9 mouse cellular contexts compared by ENCODE assay signal in the genomic region with DNA sequence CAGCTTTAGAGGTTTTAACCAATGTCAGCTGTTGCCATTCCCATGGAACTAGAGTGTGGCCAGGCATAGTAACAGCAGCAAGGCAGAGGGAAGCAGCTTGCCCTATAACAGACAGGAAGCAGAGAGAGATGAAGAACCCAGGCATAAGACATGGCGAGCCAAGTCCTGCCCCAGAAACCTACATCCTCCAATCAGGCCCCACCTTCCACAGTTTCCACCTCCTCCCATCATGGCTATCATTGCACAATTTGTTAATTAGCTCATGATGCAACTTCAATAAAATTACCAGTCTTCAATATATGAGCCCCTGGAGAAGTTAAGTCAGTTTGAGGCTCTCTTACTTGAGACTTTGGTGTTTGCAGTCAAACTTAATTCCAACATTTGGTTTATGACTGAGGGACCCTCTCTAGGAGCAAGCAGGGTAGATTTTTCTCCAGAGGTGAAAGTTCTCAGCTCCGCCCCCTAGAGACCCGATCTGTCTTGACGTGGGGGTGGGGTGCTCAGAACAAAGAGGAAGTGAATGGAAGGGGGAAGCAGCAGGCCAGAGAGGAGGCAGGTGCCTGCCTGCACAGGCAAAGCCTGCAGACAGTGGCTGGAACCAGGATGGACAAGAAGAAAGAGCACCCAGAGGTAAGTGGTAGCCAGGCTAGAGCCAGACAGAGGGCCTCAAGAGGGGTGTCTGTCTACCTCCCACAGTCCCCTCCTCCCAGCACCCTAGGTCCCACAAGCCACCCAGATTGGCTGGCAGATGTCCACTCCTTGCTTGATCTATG. TPM values are rescaled to one million over a fixed set of nuclear protein-coding genes. Genes with fewer than 3 reads are reported as not detected.
A peak's percentile ranks its signal among the peaks of the same experiment; 100 is the strongest.
DNase-seq lines count a peak whose midpoint lies in the region; ATAC-seq and TF ChIP-seq lines count a peak whose summit lies in the region.
"Had no signal": no experiment of that assay in that cellular context is flagged by ENCODE, and none has a peak within 500 bp of the region (broad histone marks: within the 10 kb centered on the region; RNA-seq: fewer than 3 reads in every experiment).

Pld4 (plus strand) TSS at position 502 of the 773 bp plus-strand sequence.

- no peaks in the 10 kb centered on the region for H3K36me3 ChIP-seq in limb, embryonic 15.5 days
- no peaks in the 10 kb centered on the region for H3K36me3 ChIP-seq in stomach, embryonic 14.5 days (ENCODE audit: control insufficient read depth, insufficient read depth, low read length)
- H3K36me3 ChIP-seq: midbrain, embryonic 12.5 days had no signal

- no peak within 1 kb of the TSS for H3K9ac ChIP-seq in limb, embryonic 15.5 days
- H3K9ac ChIP-seq in stomach, embryonic 14.5 days (replicated peaks; ENCODE audit: low read depth, low read length): no peak within 1 kb of the TSS
- H3K9ac ChIP-seq: midbrain, embryonic 12.5 days had no signal

- no peak within 1 kb of the TSS for H3K4me3 ChIP-seq in lung, adult 2 months (replicated peaks; ENCODE audit: extremely low read depth, low read depth, low read length)
- H3K4me3 ChIP-seq in limb, embryonic 15.5 days: no peak within 1 kb of the TSS
- no peak within 1 kb of the TSS for H3K4me3 ChIP-seq in stomach, embryonic 14.5 days (ENCODE audit: low read depth, low read length)
- H3K4me3 ChIP-seq: midbrain, embryonic 12.5 days had no signal

- H3K27me3 ChIP-seq in limb, embryonic 15.5 days: no peaks in the 10 kb centered on the region
- no peaks in the 10 kb centered on the region for H3K27me3 ChIP-seq in stomach, embryonic 14.5 days (ENCODE audit: control insufficient read depth, insufficient read depth, low read length)
- H3K27me3 ChIP-seq: midbrain, embryonic 12.5 days had no signal

- H3K4me2 ChIP-seq in limb, embryonic 15.5 days: no peak within 1 kb of the TSS
- no peak within 1 kb of the TSS for H3K4me2 ChIP-seq in stomach, embryonic 14.5 days (replicated peaks; ENCODE audit: low read depth, low read length)
- H3K4me2 ChIP-seq: midbrain, embryonic 12.5 days had no signal

- DNase-seq in adrenal gland, adult 18-20 months (ENCODE audit: low spot score in 2 of 2): peak in 1 of 2 experiments; percentile 20
- DNase-seq in adrenal gland, postnatal 25 days: no peak
- DNase-seq in lung, adult 2 months: peak; percentile 5
- no peak for DNase-seq in lung, postnatal 10 days
- DNase-seq in embryo, embryonic 10 days (ENCODE audit: low spot score): no peak
- DNase-seq in right cerebral cortex, adult 18-20 months: no peak

- 41% methylated on average over 4 of the region's 4 CpGs for WGBS in lung, adult 2 months
- WGBS in limb, embryonic 15.5 days: 43% methylated on average over 4 of the region's 4 CpGs
- 39% methylated on average over 4 of the region's 4 CpGs for WGBS in stomach, embryonic 14.5 days

- ATAC-seq in limb, embryonic 15.5 days (ENCODE audit: insufficient number of reproducible peaks, low FRiP score, low TSS enrichment, low read depth): no peak
- ATAC-seq in stomach, embryonic 14.5 days (ENCODE audit: insufficient number of reproducible peaks, insufficient read depth, low FRiP score, low read depth): no peak

- no peak for TF ChIP-seq CTCF in lung, adult 2 months (IDR thresholded peaks at IDR 0.05; ENCODE audit: insufficient read depth, low read length)

- H3K4me1 ChIP-seq in lung, adult 2 months (ENCODE audit: control insufficient read depth, insufficient read depth, low read length): no peaks in the 10 kb centered on the region
- H3K4me1 ChIP-seq in limb, embryonic 15.5 days: no peaks in the 10 kb centered on the region
- H3K4me1 ChIP-seq in stomach, embryonic 14.5 days (ENCODE audit: control insufficient read depth, insufficient read depth, low read length): no peaks in the 10 kb centered on the region
- H3K4me1 ChIP-seq: midbrain, embryonic 12.5 days had no signal

- no peak within 1 kb of the TSS for H3K27ac ChIP-seq in limb, embryonic 15.5 days
- H3K27ac ChIP-seq in stomach, embryonic 14.5 days (ENCODE audit: low read length): no peak within 1 kb of the TSS
- H3K27ac ChIP-seq: midbrain, embryonic 12.5 days had no signal

- no peaks in the 10 kb centered on the region for H3K9me3 ChIP-seq in limb, embryonic 15.5 days
- H3K9me3 ChIP-seq in stomach, embryonic 14.5 days (ENCODE audit: control insufficient read depth, low read depth, low read length): no peaks in the 10 kb centered on the region
- H3K9me3 ChIP-seq: midbrain, embryonic 12.5 days had no signal

- no peak for TF ChIP-seq POLR2A in lung, adult 2 months (IDR thresholded peaks at IDR 0.05; ENCODE audit: borderline replicate concordance, extremely low read depth, low read depth, low read length)

RNA-seq across cellular contexts. Expression of gene Pld4, which starts in this region (rescaled TPM):
- 10 to 100 TPM; 11.2 to 18.1 TPM for total RNA-seq in adrenal gland, adult 18-20 months (2021)
- total RNA-seq in adrenal gland, postnatal 25 days (2021): 6.4 and 6.8 TPM in 2 replicates
- 78.2 and 90.1 TPM in 2 replicates for polyA plus RNA-seq in lung, adult 2 months (2012; rRNA removed)
- 13.1 and 14.5 TPM in 2 replicates for polyA plus RNA-seq in limb, embryonic 15.5 days (2015; fragmentation: Nextera tagmentation; extraction: Ambion mirVana)
- polyA plus RNA-seq in stomach, embryonic 14.5 days (2014; fragmentation: Nextera tagmentation; extraction: Ambion mirVana): 12.9 and 13.3 TPM in 2 replicates
